Mouse (Mus musculus): ENCODE results near the gene Churc1. TPM values are rescaled to one million over a fixed set of nuclear protein-coding genes. Genes with fewer than 3 reads are reported as not detected.

Gene Churc1
- polyA plus RNA-seq, 1 experiment from 2014 or later, result 91.3 TPM

Other genes with a start within 250 kb of the Churc1 start
- 1.0 and 1.3 TPM in 2 replicates for gene Plekhg3, start 234.6 kb upstream of the Churc1 start, polyA plus RNA-seq (2014; fragmentation: Nextera tagmentation; extraction: Ambion mirVana)
- gene Sptb, start 55.0 kb upstream of the Churc1 start, polyA plus RNA-seq (2014; fragmentation: Nextera tagmentation; extraction: Ambion mirVana), result 4.8 and 5.9 TPM in 2 replicates
- gene Fntb, start 51 bp downstream of the Churc1 start, polyA plus RNA-seq (2014; fragmentation: Nextera tagmentation; extraction: Ambion mirVana), result 44.7 and 47.4 TPM in 2 replicates
- gene Gpx2, start 30.0 kb downstream of the Churc1 start, polyA plus RNA-seq (2014; fragmentation: Nextera tagmentation; extraction: Ambion mirVana), result 0.20 TPM in 1 of 2 replicates, not detected in the other
- 9.3 and 11.2 TPM in 2 replicates for gene Rab15, start 57.4 kb downstream of the Churc1 start, polyA plus RNA-seq (2014; fragmentation: Nextera tagmentation; extraction: Ambion mirVana)
- gene Max, start 196.7 kb downstream of the Churc1 start, polyA plus RNA-seq (2014; fragmentation: Nextera tagmentation; extraction: Ambion mirVana), result 19.4 and 21.5 TPM in 2 replicates